Mouse (Mus musculus) cortical plate, adult 2 months (tissue): ENCODE measurements around the gene Nt5c1a. TPM values are rescaled to one million over a fixed set of nuclear protein-coding genes. Genes with fewer than 3 reads are reported as not detected.
A peak's percentile ranks its signal among the peaks of the same experiment; 100 is the strongest.

Source experiments
- H3K27ac ChIP-seq: fragments of 200-500 bp; 2 replicates; pipeline ENCODE4 v1.5.1; 2012; ENCODE audit warnings: low read length, control low read depth, inconsistent platforms; ENCODE audit not compliant: insufficient read depth
- H3K4me1 ChIP-seq: fragments of 200-500 bp; 2 replicates; pipeline ENCODE4 v1.6.1; 2011; ENCODE audit warnings: low read length; ENCODE audit not compliant: control insufficient read depth, insufficient read depth
- H3K4me3 ChIP-seq: fragments of 200-500 bp; 2 replicates; pipeline ENCODE4 v1.5.1; 2011; ENCODE audit warnings: mild to moderate bottlenecking, low read length, control low read depth; ENCODE audit not compliant: insufficient read depth
- CTCF ChIP-seq: fragments of 200-500 bp; IDR thresholded peaks from 2 replicates; pipeline ENCODE4 v1.5.1; 2011; ENCODE audit warnings: mild to moderate bottlenecking, control low read depth, low read length; ENCODE audit not compliant: insufficient read depth; ENCODE audit errors: extremely low read depth
- POLR2A ChIP-seq: fragments of 200-500 bp; IDR thresholded peaks from 2 replicates; pipeline ENCODE4 v1.6.1; 2011; ENCODE audit warnings: mild to moderate bottlenecking, low read length, control low read depth; ENCODE audit not compliant: insufficient read depth; ENCODE audit errors: extremely low read depth
- polyA plus RNA-seq: library from polyadenylated mRNA; depleted of rRNA; stranded (reverse); fragments of >200 nt; gene quantifications from 2 replicates; pipeline ENCODE4 v1.2.3, GENCODE M21; 2012

Gene Nt5c1a
- polyA plus RNA-seq, 1 experiment: 3.3 TPM

DNA sequence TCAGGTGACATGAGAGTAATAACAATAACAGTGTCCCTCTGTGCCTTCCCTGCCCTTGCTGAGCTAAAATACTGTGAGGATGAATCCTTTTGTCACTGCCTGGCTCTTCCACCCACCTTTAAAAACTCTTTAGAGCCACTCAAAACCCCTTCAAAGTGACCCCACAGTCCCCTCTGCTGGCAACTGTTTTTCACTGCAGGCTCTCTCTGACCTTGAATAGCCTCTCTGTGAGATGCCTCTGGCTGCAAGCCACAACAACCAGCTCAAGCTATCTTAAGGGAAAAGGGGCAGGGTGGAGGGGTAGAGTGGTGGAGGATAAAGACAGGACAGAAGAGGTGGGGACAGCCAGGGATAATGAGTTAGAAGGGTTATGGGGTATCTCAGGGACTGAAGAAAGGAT is 29.5 kb upstream of the Nt5c1a start:
- TF ChIP-seq POLR2A (no peak), CTCF (no peak)

DNA sequence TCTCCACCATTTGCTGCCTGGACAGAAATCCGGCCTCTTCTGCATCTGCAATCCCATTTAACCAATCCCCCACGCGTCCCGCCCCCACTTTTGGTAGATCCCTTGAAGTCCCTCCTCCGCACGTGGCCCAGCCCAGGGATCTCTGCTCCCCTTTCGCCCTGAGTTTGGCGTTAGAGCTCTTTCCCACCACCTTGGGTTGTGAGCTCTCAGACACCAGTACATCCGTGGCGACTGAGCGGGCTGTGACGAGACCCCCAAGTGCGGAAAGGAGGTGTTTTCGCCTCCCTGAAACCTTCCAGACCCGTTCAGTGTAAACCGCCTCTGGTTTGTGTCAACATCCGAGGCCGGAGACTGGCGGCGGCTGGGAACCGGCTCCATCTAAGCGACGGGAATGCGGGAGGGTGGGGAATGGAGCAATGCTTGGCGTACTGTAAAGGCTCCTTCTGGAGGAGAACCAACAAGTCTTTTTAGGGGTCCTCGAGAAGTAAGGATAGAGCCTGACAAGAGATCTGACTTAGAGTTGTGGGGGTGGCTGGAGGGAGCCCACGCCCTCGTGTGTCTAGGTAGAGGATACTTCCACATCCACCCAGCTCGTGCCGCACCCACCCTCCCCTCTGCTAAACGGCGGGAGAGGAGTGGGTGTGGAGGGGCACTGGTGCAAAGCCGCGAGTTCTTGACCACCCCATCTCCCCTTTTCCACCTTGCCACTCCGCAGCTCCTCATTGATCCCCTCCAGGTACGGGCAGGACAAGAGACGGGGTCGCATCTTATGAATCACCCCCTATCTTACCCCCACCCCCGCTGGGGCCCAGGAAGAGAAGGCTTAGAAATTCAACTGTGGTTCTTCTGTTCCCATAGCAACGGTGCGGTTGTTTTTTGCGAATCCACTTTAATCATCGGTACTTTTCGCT is 18.7 kb upstream of the Nt5c1a start, which contains the start of gene Hpcal4:
TSS of gene Hpcal4 (plus strand) at position 900 of the 911 bp plus-strand sequence.
- Histone ChIP-seq H3K4me1 (peaks cover 6% of the 10 kb centered on the region; the same call in 1 of the 2 replicates), H3K27ac (peak within 1 kb of the TSS; percentile 53), H3K4me3 (peak within 1 kb of the TSS; percentile 62)
- TF ChIP-seq CTCF (no peak), POLR2A (0 out of 2 replicates have a peak, but pooled peaks have one; percentile 17)

More for the DNA sequence above, 29.5 kb upstream of the Nt5c1a start:
- Histone ChIP-seq H3K4me3 (no peak overlapping the region), H3K27ac (no peak overlapping the region), H3K4me1 (no peaks in the 10 kb centered on the region)

DNA sequence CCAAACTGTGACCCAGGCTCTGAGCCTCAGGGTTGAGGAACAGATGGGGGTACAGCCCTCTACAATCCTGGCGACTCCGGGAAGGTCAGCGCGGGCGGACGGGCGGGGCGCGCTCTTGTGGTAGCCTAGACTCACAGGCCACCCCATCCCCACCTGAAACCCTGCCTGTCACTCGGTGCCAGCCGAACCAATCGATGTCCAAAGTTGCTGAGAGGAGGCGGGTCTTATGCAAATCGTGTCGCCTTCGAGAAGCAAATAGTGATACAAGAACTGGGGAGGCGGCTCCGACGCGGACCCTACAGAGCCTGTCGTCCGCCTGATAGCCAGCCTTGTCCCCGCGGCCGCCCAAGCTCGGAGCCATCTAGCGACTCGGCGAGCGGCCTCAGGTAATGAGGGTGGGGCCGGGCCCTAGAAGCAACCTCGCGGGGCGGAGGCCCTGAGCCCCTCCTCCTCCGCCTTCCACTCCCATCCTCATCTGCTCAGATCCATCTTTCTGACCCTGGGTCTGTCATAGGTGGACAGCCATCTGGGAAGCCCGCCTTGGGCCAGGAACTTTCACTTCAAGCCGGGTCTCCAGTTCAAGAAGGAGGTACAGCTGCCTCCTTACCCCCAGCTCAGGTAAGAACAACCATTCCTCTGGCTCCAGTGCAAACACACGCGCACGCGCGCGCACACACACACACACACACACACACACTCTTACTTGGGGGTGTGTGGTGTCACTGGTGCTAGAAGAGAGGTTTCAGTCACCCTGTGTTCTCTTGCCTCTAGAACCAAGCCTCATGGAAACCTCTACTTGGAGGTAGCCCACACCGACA is 17.9 kb upstream of the Nt5c1a start:
- Histone ChIP-seq H3K4me3 (peak overlapping the region; percentile 62), H3K4me1 (peaks cover 6% of the 10 kb centered on the region; the same call in 1 of the 2 replicates), H3K27ac (peak overlapping the region; percentile 53)
- peak; percentile 76 for TF ChIP-seq POLR2A
- no peak for TF ChIP-seq CTCF

- H3K4me3 ChIP-seq: peak overlapping the region; percentile 62
- TF ChIP-seq POLR2A (peak; percentile 39; the same call in 1 of the 2 replicates), CTCF (no peak)
- H3K27ac ChIP-seq: peak overlapping the region; percentile 51; the same call in 1 of the 2 replicates
- H3K4me1 ChIP-seq: peaks cover 6% of the 10 kb centered on the region; the same call in 1 of the 2 replicates
These were observed 16.5 kb upstream of the Nt5c1a start for GRCm38 (mm10) chr4:123184816-123185215.

DNA sequence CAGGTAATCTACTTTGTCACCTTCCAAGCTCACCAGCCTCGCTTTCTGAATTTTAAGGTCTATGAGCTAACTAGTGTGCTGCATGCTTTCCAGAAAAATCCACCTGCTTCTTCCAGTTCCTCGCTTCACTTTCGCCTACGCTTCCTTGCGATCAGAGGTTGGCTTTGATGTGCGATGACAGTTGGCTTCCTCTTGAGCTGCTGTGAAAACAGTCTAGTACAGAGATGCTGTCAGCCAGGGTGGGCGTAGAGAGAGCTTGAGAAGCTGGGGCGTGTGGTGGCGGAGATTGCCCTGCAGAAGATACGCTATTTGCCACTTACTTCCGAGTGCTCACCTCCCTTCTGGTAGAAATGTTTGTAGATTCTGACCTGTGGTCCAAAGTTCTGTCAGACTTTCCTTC is 9.0 kb upstream of the Nt5c1a start:
- no peak for TF ChIP-seq POLR2A
- no peak for TF ChIP-seq CTCF
- Histone ChIP-seq H3K4me3 (no peak overlapping the region), H3K4me1 (peaks cover 6% of the 10 kb centered on the region; the same call in 1 of the 2 replicates), H3K27ac (no peak overlapping the region)

DNA sequence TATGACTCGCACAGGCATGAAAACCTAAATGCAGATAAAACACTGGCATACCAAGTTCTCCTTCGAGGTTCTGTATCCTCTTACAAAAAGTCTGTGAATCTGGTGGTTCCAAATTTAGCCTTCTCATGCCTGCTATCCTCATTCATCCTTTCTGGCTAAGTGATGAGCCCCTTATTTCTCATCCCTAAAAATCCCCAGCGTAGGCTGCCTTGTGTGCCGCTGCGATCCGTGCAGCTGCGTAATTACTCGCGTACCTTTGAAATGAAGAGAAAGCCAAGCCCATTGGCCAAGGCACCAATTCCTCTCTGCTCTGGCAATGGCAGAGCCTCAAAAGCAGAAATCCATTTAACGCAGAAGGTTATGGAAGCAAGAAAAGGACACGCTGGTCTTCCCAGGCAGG is 7.5 kb upstream of the Nt5c1a start:
- TF ChIP-seq CTCF: no peak
- no peak for TF ChIP-seq POLR2A
- Histone ChIP-seq H3K4me1 (peaks cover 6% of the 10 kb centered on the region; the same call in 1 of the 2 replicates), H3K27ac (0 out of 2 replicates have a peak overlapping the region, but pooled peaks have one; percentile 17), H3K4me3 (no peak overlapping the region)

DNA sequence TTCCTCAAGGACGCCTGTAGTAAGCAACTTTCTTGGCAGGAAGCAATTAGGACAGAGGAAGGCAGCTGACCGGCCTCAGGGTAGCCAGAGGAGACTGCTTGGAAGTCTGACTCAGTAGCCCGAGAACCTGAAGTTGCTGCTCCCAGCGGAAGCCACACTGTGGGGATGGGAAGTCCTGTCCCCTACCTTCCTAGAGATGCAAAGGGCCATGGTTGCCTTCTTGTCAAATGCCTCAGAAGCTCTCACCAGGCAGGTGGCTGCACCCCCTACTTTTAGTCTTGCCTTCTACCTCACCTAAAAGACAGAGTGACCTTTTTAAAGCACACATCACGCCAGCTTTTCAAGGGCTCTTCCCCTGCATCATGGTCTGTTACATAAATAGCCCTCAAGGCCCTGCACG is 4.6 kb upstream of the Nt5c1a start:
- no peak for TF ChIP-seq CTCF
- TF ChIP-seq POLR2A: no peak
- H3K27ac ChIP-seq: no peak overlapping the region
- H3K4me1 ChIP-seq: peaks cover 6% of the 10 kb centered on the region; the same call in 1 of the 2 replicates
- no peak overlapping the region for H3K4me3 ChIP-seq

- Histone ChIP-seq H3K4me3 (peak overlapping the region; percentile 14), H3K27ac (no peak overlapping the region), H3K4me1 (no peaks in the 10 kb centered on the region)
- TF ChIP-seq POLR2A (0 out of 2 replicates have a peak, but pooled peaks have one; percentile 28), CTCF (peak; percentile 66)
These were observed 526 bp upstream of the Nt5c1a start for GRCm38 (mm10) chr4:123200771-123201185.

DNA sequence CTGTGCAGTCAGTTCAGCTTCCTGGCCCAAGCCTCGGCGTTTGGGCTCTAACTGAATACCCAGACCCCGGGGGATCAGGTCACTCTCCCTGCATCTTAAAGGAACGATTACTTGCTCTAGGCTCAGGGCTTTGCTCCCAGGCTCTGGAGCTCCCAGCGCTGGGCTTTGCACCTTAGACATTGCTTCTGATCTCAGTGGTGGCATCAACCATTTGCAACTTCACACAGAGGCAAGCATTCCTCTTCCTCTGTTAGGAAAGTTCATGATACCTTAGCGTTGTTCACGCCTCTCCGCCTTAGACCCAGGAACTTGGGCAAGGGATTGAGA is 753 bp downstream of the Nt5c1a start:
- TF ChIP-seq POLR2A: no peak
- TF ChIP-seq CTCF: no peak
- H3K4me1 ChIP-seq: no peaks in the 10 kb centered on the region
- no peak overlapping the region for H3K27ac ChIP-seq
- H3K4me3 ChIP-seq: peak overlapping the region; percentile 14

- Histone ChIP-seq H3K27ac (no peak overlapping the region), H3K4me3 (no peak overlapping the region), H3K4me1 (no peaks in the 10 kb centered on the region)
- no peak for TF ChIP-seq POLR2A
- no peak for TF ChIP-seq CTCF
These were observed 6.0 kb downstream of the Nt5c1a start for GRCm38 (mm10) chr4:123207337-123207736.
